Mouse (Mus musculus): ENCODE results near the gene Pde7b. TPM values are rescaled to one million over a fixed set of nuclear protein-coding genes. Genes with fewer than 3 reads are reported as not detected.

Gene Pde7b
- total and polyA plus RNA-seq, 3 experiments, result 0.22 TPM; not detected in 2

DNA sequence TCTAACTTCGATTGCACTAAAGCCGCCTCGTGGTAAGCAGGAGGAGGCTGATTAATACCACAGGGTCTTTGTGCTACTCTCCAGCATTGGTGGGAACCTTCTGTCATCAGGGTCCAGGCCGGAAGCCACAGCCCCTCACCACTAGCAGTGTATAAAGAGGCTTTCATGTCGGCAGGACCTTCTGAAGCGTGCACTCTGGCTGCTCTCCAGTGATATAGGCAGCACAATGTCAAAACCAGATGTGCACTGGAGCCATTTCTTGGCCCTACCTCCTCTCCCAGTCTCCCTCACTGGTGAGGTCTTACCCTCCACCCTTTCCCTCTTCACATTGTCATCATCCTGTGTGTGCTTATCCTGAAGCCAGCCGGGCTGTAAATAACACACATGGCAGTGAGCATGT lies 24.2 kb downstream of the Pde7b start:
- Histone ChIP-seq H3K9me3 (replicated peaks) (no peaks in the 10 kb centered on the region), H3K4me1 (ENCODE audit: insufficient read depth, low read depth, low read length) (no peaks in the 10 kb centered on the region), H3K36me3 (replicated peaks) (no peaks in the 10 kb centered on the region), H3K4me3 (ENCODE audit: low read depth, low read length) (no peak overlapping the region), H3K27me3 (ENCODE audit: insufficient read depth, low read length) (no peaks in the 10 kb centered on the region)
- ATAC-seq (ENCODE audit: extremely low read depth, insufficient number of reproducible peaks, low FRiP score, poor library complexity, severe bottlenecking) (no peak), DNase-seq (ENCODE audit: low spot score) (no peak)
- TF ChIP-seq POLR2AphosphoS5 (IDR thresholded peaks at IDR 0.05; ENCODE audit: insufficient replicate concordance, low read depth, low read length), result no peak
- TF ChIP-seq TAL1 (conservative IDR thresholded peaks at IDR 0.05; ENCODE audit: low read depth, low read length), result no peak
- TF ChIP-seq CTCF (IDR thresholded peaks at IDR 0.05; ENCODE audit: low read depth, low read length), result no peak
- no peak for TF ChIP-seq GATA1 (IDR thresholded peaks at IDR 0.05; ENCODE audit: borderline replicate concordance, low read length)
- no peak for TF ChIP-seq GATA2 (IDR thresholded peaks at IDR 0.05; ENCODE audit: borderline replicate concordance, low read depth, low read length)

DNA sequence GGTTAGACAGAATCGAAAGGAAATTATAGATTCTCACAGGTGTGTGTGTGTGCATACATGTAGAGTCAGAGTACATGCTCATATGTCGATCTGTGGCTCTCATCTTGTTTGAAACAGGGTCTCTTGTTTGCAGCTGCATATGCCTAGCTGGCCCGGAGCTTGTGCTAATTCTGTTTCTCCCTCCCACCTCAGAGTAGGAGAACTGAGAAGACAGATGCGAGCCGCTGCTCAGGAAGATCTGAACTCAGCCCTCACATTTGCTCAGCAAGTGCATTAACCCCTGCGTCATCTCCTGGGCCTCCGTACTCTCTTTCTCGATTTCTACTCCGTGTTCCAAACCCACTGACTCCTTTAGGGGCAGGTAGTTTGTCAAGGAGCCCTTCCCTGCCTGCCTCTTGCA lies 25.0 kb downstream of the Pde7b start:
- ATAC-seq (ENCODE audit: extremely low read depth, insufficient number of reproducible peaks, low FRiP score, poor library complexity, severe bottlenecking), result no peak
- no peaks in the 10 kb centered on the region for H3K4me1 ChIP-seq (ENCODE audit: insufficient read depth, low read depth, low read length)
- H3K4me3 ChIP-seq (ENCODE audit: low read depth, low read length), result no peak overlapping the region
- H3K36me3 ChIP-seq (replicated peaks), result no peaks in the 10 kb centered on the region
- TF ChIP-seq GATA2 (IDR thresholded peaks at IDR 0.05; ENCODE audit: borderline replicate concordance, low read depth, low read length) (no peak), GATA1 (IDR thresholded peaks at IDR 0.05; ENCODE audit: borderline replicate concordance, low read length) (no peak), TAL1 (conservative IDR thresholded peaks at IDR 0.05; ENCODE audit: low read depth, low read length) (no peak), CTCF (IDR thresholded peaks at IDR 0.05; ENCODE audit: low read depth, low read length) (no peak), POLR2AphosphoS5 (IDR thresholded peaks at IDR 0.05; ENCODE audit: insufficient replicate concordance, low read depth, low read length) (no peak)
- no peak for DNase-seq (ENCODE audit: low spot score)
- no peaks in the 10 kb centered on the region for H3K9me3 ChIP-seq (replicated peaks)
- no peaks in the 10 kb centered on the region for H3K27me3 ChIP-seq (ENCODE audit: insufficient read depth, low read length)

DNA sequence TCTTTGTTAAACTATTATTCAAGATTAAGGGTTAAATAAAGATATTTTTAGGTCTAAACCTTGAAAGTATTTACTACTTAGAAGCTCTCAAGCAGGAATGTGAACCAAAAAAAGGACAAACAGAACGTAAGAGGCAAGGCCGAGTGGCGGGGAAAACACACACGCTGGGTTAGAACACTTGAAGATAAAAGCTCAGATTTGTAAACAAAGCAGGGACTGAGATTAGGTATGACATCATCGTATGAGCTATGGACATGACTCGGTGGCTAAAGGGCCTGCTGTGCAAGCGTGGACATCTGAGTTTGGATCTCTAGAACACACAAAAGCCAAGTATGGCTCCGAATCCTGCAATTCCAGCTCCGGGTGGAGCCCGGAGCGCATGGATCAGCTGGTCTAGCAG lies 29.2 kb downstream of the Pde7b start:
- no peak overlapping the region for H3K4me3 ChIP-seq (ENCODE audit: low read depth, low read length)
- no peak for ATAC-seq (ENCODE audit: extremely low read depth, insufficient number of reproducible peaks, low FRiP score, poor library complexity, severe bottlenecking)
- H3K9me3 ChIP-seq (replicated peaks), result no peaks in the 10 kb centered on the region
- TF ChIP-seq GATA2 (IDR thresholded peaks at IDR 0.05; ENCODE audit: borderline replicate concordance, low read depth, low read length) (no peak), POLR2AphosphoS5 (IDR thresholded peaks at IDR 0.05; ENCODE audit: insufficient replicate concordance, low read depth, low read length) (no peak), TAL1 (conservative IDR thresholded peaks at IDR 0.05; ENCODE audit: low read depth, low read length) (no peak), CTCF (IDR thresholded peaks at IDR 0.05; ENCODE audit: low read depth, low read length) (no peak), GATA1 (IDR thresholded peaks at IDR 0.05; ENCODE audit: borderline replicate concordance, low read length) (no peak)
- no peaks in the 10 kb centered on the region for H3K4me1 ChIP-seq (ENCODE audit: insufficient read depth, low read depth, low read length)
- H3K27me3 ChIP-seq (ENCODE audit: insufficient read depth, low read length), result peaks cover 3% of the 10 kb centered on the region; the same call in 1 of the 2 replicates
- no peak for DNase-seq (ENCODE audit: low spot score)
- no peaks in the 10 kb centered on the region for H3K36me3 ChIP-seq (replicated peaks)

DNA sequence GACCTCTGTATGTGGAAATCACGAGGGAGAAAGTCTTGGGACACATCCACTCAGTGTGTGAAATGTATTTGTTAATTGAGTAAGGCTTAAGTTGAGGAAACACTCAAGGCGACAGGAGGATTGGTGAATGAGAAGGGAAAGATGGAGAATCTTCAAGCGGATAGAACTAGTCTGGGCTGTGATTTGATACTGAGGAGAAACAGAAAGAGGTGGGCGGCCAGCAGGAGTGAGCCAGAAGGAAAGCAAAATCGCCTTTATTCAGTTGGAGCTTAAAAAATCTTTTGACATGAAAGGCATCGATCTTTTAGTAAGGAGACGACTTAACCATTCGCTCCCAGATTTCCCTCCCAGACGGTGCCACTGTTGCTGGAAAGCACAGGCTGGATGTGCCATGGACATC lies 34.9 kb downstream of the Pde7b start:
- Histone ChIP-seq H3K4me1 (ENCODE audit: insufficient read depth, low read depth, low read length) (no peaks in the 10 kb centered on the region), H3K36me3 (replicated peaks) (no peaks in the 10 kb centered on the region), H3K4me3 (ENCODE audit: low read depth, low read length) (no peak overlapping the region), H3K9me3 (replicated peaks) (no peaks in the 10 kb centered on the region), H3K27me3 (ENCODE audit: insufficient read depth, low read length) (peaks cover 3% of the 10 kb centered on the region; the same call in 1 of the 2 replicates)
- no peak for TF ChIP-seq POLR2AphosphoS5 (IDR thresholded peaks at IDR 0.05; ENCODE audit: insufficient replicate concordance, low read depth, low read length)
- no peak for TF ChIP-seq GATA1 (IDR thresholded peaks at IDR 0.05; ENCODE audit: borderline replicate concordance, low read length)
- no peak for TF ChIP-seq GATA2 (IDR thresholded peaks at IDR 0.05; ENCODE audit: borderline replicate concordance, low read depth, low read length)
- TF ChIP-seq CTCF (IDR thresholded peaks at IDR 0.05; ENCODE audit: low read depth, low read length), result no peak
- no peak for TF ChIP-seq TAL1 (conservative IDR thresholded peaks at IDR 0.05; ENCODE audit: low read depth, low read length)
- ATAC-seq (ENCODE audit: extremely low read depth, insufficient number of reproducible peaks, low FRiP score, poor library complexity, severe bottlenecking) (no peak), DNase-seq (ENCODE audit: low spot score) (no peak)

GRCm38 (mm10) chr10:20684151-20684550 lies 40.7 kb downstream of the Pde7b start:
- DNase-seq (ENCODE audit: low spot score) (no peak), ATAC-seq (ENCODE audit: extremely low read depth, insufficient number of reproducible peaks, low FRiP score, poor library complexity, severe bottlenecking) (no peak)
- Histone ChIP-seq H3K27me3 (ENCODE audit: insufficient read depth, low read length) (no peaks in the 10 kb centered on the region), H3K4me3 (ENCODE audit: low read depth, low read length) (no peak overlapping the region), H3K9me3 (replicated peaks) (no peaks in the 10 kb centered on the region), H3K36me3 (replicated peaks) (no peaks in the 10 kb centered on the region), H3K4me1 (ENCODE audit: insufficient read depth, low read depth, low read length) (no peaks in the 10 kb centered on the region; the same call in 1 of the 2 replicates)
- TF ChIP-seq POLR2AphosphoS5 (IDR thresholded peaks at IDR 0.05; ENCODE audit: insufficient replicate concordance, low read depth, low read length) (no peak), GATA1 (IDR thresholded peaks at IDR 0.05; ENCODE audit: borderline replicate concordance, low read length) (no peak), CTCF (IDR thresholded peaks at IDR 0.05; ENCODE audit: low read depth, low read length) (no peak), TAL1 (conservative IDR thresholded peaks at IDR 0.05; ENCODE audit: low read depth, low read length) (no peak), GATA2 (IDR thresholded peaks at IDR 0.05; ENCODE audit: borderline replicate concordance, low read depth, low read length) (no peak)

GRCm38 (mm10) chr10:20680986-20681385 lies 43.9 kb downstream of the Pde7b start:
- no peak for DNase-seq (ENCODE audit: low spot score)
- Histone ChIP-seq H3K27me3 (ENCODE audit: insufficient read depth, low read length) (0 out of 2 replicates have a peak, but pooled peaks cover 2% of the 10 kb centered on the region), H3K36me3 (replicated peaks) (no peaks in the 10 kb centered on the region), H3K4me1 (ENCODE audit: insufficient read depth, low read depth, low read length) (no peaks in the 10 kb centered on the region; the same call in 1 of the 2 replicates), H3K9me3 (replicated peaks) (no peaks in the 10 kb centered on the region), H3K4me3 (ENCODE audit: low read depth, low read length) (no peak overlapping the region)
- no peak for TF ChIP-seq POLR2AphosphoS5 (IDR thresholded peaks at IDR 0.05; ENCODE audit: insufficient replicate concordance, low read depth, low read length)
- no peak for ATAC-seq (ENCODE audit: extremely low read depth, insufficient number of reproducible peaks, low FRiP score, poor library complexity, severe bottlenecking)

- Histone ChIP-seq H3K9me3 (replicated peaks) (no peaks in the 10 kb centered on the region), H3K36me3 (replicated peaks) (no peaks in the 10 kb centered on the region), H3K4me1 (ENCODE audit: insufficient read depth, low read depth, low read length) (no peaks in the 10 kb centered on the region), H3K4me3 (ENCODE audit: low read depth, low read length) (no peak overlapping the region), H3K27me3 (ENCODE audit: insufficient read depth, low read length) (0 out of 2 replicates have a peak, but pooled peaks cover 2% of the 10 kb centered on the region)
- ATAC-seq (ENCODE audit: extremely low read depth, insufficient number of reproducible peaks, low FRiP score, poor library complexity, severe bottlenecking), result no peak
- no peak for DNase-seq (ENCODE audit: low spot score)
- TF ChIP-seq GATA2 (IDR thresholded peaks at IDR 0.05; ENCODE audit: borderline replicate concordance, low read depth, low read length) (no peak), GATA1 (IDR thresholded peaks at IDR 0.05; ENCODE audit: borderline replicate concordance, low read length) (no peak), CTCF (IDR thresholded peaks at IDR 0.05; ENCODE audit: low read depth, low read length) (no peak), TAL1 (conservative IDR thresholded peaks at IDR 0.05; ENCODE audit: low read depth, low read length) (no peak), POLR2AphosphoS5 (IDR thresholded peaks at IDR 0.05; ENCODE audit: insufficient replicate concordance, low read depth, low read length) (no peak)
These were observed 49.6 kb downstream of the Pde7b start for GRCm38 (mm10) chr10:20675321-20675720.
